Mouse (Mus musculus) heart, adult 2 months (tissue): Measurements from ENCODE around the gene Map2k4. TPM values are rescaled to one million over a fixed set of nuclear protein-coding genes. Genes with fewer than 3 reads are reported as not detected.

ENCODE experiments used
- DNase-seq, 2 experiments: peaks; one replicate each; pipeline ENCODE4 v3.0.0; 2021
- H3K27ac ChIP-seq: fragments of 200-600 bp; 2 replicates; pipeline ENCODE4 v1.8.1; 2022
- H3K27me3 ChIP-seq: fragments of 200-500 bp; 2 replicates; pipeline ENCODE4 v1.6.1; 2012; ENCODE audit warnings: mild to moderate bottlenecking, low read length, inconsistent platforms, mixed read lengths; ENCODE audit not compliant: control insufficient read depth, insufficient read depth
- H3K36me3 ChIP-seq: fragments of 200-500 bp; 2 replicates; pipeline ENCODE4 v1.6.1; 2012; ENCODE audit warnings: low read length, inconsistent platforms; ENCODE audit not compliant: control insufficient read depth, insufficient read depth
- H3K4me1 ChIP-seq: fragments of 200-500 bp; 2 replicates; pipeline ENCODE4 v1.6.1; 2011; ENCODE audit warnings: low read length; ENCODE audit not compliant: control insufficient read depth, insufficient read depth
- H3K4me3 ChIP-seq: fragments of 200-600 bp; 2 replicates; pipeline ENCODE4 v1.8.1; 2022
- H3K79me2 ChIP-seq: fragments of 200-500 bp; replicated peaks from 2 replicates; pipeline ENCODE4 v1.6.1; 2012; ENCODE audit warnings: mild to moderate bottlenecking, inconsistent platforms, low read length, moderate library complexity, mixed read lengths; ENCODE audit not compliant: control insufficient read depth, insufficient read depth
- H3K9ac ChIP-seq: fragments of 200-500 bp; 2 replicates; pipeline ENCODE4 v1.6.1; 2012; ENCODE audit warnings: low read depth, mild to moderate bottlenecking, control low read depth, inconsistent platforms, low read length, mixed read lengths
- CTCF ChIP-seq: fragments of 200-600 bp; IDR thresholded peaks from 2 replicates; pipeline ENCODE4 v1.8.1; 2022; ENCODE audit warnings: antibody characterized with exemption, mild to moderate bottlenecking, moderate library complexity
- EP300 ChIP-seq: fragments of 200-500 bp; IDR thresholded peaks from 2 replicates; pipeline ENCODE4 v1.6.1; 2011; ENCODE audit warnings: low read depth, low read length, control low read depth; ENCODE audit not compliant: insufficient read depth
- POLR2A ChIP-seq: fragments of 200-500 bp; IDR thresholded peaks from 2 replicates; pipeline ENCODE4 v1.6.1; 2011; ENCODE audit warnings: mild to moderate bottlenecking, low read depth, low read length, control low read depth; ENCODE audit not compliant: insufficient read depth
- WGBS: fragments of 180-500 bp; shearing (Covaris S2); methylation state at CpG from one replicate; pipeline ENCODE4 v1.1.7; 2018; 5-methylcytosine and 5-hydroxymethylcytosine counted together
- intact Hi-C: fragments of 180-260 bp; cut with DNase I; formaldehyde crosslinking; loops from one replicate; pipeline ENCODE4 v1.15.1; 2025
- long read RNA-seq: library from polyadenylated mRNA; stranded (forward); transcript quantifications from one replicate; pipeline ENCODE4 v2.0.0, GENCODE M21; 2021
- polyA plus RNA-seq: library from polyadenylated mRNA; depleted of rRNA; stranded (reverse); fragments of >200 nt; gene quantifications from 2 replicates; pipeline ENCODE4 v1.2.3, GENCODE M21; 2012; rRNA removed
- total RNA-seq, 2 experiments: library from RNA; stranded (reverse); gene quantifications; 2 replicates each; pipeline ENCODE4 v1.2.3; 2021

Map2k4 gene
- total RNA-seq = 10 to 100 TPM; 42.1 to 45.8 TPM
- 21.9 and 42.6 TPM in 2 replicates for polyA plus RNA-seq
- long read RNA-seq, transcript Map2k4-201 (11 exons, 3,695 nt) = major isoform, 12 of 23 reads
- long read RNA-seq, partial matches to known transcripts = 3 of 23 reads
- long read RNA-seq, other reads (novel, unspliced or antisense) = 8 of 23 reads

DNA sequence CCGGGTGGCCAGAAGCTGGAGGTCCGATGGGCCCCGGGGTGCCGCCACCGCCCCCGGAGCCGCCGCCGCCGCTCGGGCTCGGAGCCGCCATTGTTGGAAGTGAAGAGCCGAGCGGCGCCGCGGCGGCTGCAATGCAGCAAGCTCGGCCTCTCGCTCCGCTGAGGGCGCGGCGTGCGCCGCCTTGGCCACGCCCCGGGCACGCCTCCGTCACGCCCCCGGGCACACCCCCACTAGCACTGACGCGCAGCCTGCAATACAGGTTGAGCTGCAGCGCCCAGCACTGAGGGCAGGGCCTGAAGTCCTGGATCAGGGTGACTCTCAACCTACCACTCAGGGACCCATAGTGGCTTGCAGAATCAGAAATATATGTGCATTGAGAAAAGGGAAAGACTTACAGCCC lies at the start of gene Map2k4:
Gene Map2k4 (minus strand): TSS at position 144 of the 400 bp plus-strand sequence.
- peak within 1 kb of the TSS; percentile 98 for H3K9ac ChIP-seq
- no peaks in the 10 kb centered on the region for H3K27me3 ChIP-seq
- no peak for TF ChIP-seq EP300
- TF ChIP-seq POLR2A = peak; percentile 74
- peaks cover 11% of the 10 kb centered on the region for H3K79me2 ChIP-seq
- peak; percentile 95 to 98 for DNase-seq
- no peaks in the 10 kb centered on the region; the same call in none of the 2 replicates for H3K4me1 ChIP-seq
- peak within 1 kb of the TSS; percentile 92 for H3K27ac ChIP-seq
- intact Hi-C loops = loop anchor here (1.0 to 5.0 kb wide), 3 partner anchors 19 to 61 kb away; partner anchors contain the start of gene Zkscan6
- peak within 1 kb of the TSS; percentile 91 for H3K4me3 ChIP-seq
- WGBS = under 1% methylated on average over 36 of the region's 36 CpGs
- peaks cover 8% of the 10 kb centered on the region for H3K36me3 ChIP-seq

DNA sequence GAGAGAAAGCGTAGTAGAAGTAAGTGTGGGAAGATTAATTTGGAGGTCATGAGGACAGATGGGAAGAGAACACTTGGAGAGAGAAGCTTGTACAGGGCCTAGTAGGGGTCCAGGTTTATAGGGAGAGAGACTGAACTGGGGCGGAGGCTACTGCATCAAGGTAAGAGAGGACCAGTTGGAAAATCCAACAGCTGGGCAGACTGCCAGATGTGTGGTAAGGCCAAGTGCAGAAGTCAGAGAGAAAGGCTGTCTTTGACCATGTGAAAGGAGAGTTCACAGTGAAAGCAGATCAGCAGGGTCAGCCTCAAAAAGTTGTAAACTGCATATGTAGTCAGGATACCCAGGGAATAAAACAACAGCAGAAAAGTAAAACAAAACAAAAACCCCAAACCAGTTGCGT lies 36.5 kb upstream of the Map2k4 start:
- Histone ChIP-seq H3K79me2 (no peaks in the 10 kb centered on the region), H3K36me3 (no peaks in the 10 kb centered on the region), H3K9ac (no peak overlapping the region), H3K27ac (no peak overlapping the region), H3K4me3 (no peak overlapping the region), H3K4me1 (no peaks in the 10 kb centered on the region), H3K27me3 (no peaks in the 10 kb centered on the region)
- DNase-seq = no peak
- WGBS = 88% methylated on average over 3 of the region's 3 CpGs
- intact Hi-C loops = loop anchor here (10.0 kb wide), 1 partner anchor 280 kb away; no protein-coding TSS in a partner anchor
- no peak for TF ChIP-seq POLR2A
- TF ChIP-seq CTCF = no peak
- TF ChIP-seq EP300 = no peak

DNA sequence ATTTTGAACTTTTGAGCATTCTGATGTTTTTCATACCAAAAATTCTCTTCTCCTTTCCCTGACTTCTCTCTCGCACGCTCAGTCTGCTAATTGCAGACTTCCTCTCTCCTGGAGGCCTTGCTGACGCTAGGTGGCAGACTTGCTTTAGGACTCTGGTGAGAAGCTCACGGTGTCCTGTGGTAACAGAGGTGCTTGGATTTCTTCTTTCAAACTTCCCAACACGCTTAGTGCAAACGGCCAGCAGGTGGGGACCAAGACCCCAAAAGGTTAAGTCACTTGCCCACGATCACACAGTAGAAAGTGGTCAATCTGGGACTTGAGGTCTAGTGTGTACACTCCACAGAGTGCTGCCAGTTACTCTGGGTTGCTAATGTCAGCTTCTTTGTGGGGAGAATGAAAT lies 32.8 kb upstream of the Map2k4 start:
- Histone ChIP-seq H3K27me3 (no peaks in the 10 kb centered on the region), H3K4me1 (no peaks in the 10 kb centered on the region), H3K27ac (no peak overlapping the region), H3K36me3 (no peaks in the 10 kb centered on the region), H3K9ac (no peak overlapping the region), H3K79me2 (no peaks in the 10 kb centered on the region), H3K4me3 (no peak overlapping the region)
- intact Hi-C loops = loop anchor here (10.0 kb wide), 1 partner anchor 284 kb away; no protein-coding TSS in a partner anchor
- 20% methylated on average over 7 of the region's 7 CpGs for WGBS
- DNase-seq = peak; percentile 44 to 65
- TF ChIP-seq POLR2A (no peak), CTCF (peak; percentile 83), EP300 (peak; percentile 59; the same call in 1 of the 2 replicates)

DNA sequence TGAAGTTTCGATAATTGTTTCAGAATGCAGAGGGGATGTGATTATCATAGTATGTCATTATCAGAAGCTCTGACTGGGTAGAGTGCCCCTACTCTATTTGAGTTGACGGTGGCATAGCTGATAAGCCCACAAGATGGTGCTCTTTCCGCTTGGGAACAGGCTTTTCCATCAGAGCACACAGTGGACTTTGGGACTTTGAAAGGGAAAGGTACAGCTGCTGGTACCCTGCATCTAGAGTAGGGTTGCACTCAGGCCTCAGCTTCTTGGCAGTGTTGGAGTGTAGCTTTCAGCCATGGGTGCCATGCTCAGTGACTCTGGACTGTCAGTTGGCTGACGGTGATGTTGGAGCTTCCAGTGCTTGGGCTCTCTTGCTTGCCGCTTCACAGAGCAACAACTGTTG lies 32.2 kb upstream of the Map2k4 start:
- intact Hi-C loops = loop anchor here (10.0 kb wide), 1 partner anchor 285 kb away; no protein-coding TSS in a partner anchor
- WGBS = 83% methylated on average over 5 of the region's 5 CpGs
- Histone ChIP-seq H3K36me3 (no peaks in the 10 kb centered on the region; the same call in 1 of the 2 replicates), H3K4me1 (no peaks in the 10 kb centered on the region), H3K27ac (no peak overlapping the region), H3K27me3 (no peaks in the 10 kb centered on the region), H3K79me2 (no peaks in the 10 kb centered on the region), H3K4me3 (no peak overlapping the region), H3K9ac (no peak overlapping the region)
- no peak for DNase-seq
- TF ChIP-seq POLR2A = no peak
- no peak for TF ChIP-seq EP300
- peak; percentile 31; the same call in 1 of the 2 replicates for TF ChIP-seq CTCF

DNA sequence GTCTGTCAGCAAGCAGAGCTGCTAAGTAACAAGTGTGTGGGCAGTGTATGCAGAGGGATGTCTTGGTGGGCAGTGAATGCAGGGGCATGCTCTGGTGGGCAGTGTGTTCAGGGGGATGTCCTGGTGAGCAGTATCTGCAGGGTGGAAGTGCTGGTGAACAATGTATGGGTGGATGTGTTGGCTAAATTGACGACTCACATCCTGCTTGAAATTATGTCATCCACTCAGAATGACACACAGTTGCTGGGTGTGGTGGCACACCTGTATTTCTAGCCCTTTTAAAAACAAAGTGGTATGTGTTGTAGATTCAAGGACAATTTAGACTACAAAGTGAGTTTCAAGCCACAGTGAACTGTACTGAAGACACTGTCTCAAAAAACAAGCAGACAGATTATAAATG lies 30.1 kb upstream of the Map2k4 start:
- DNase-seq = no peak
- Histone ChIP-seq H3K9ac (no peak overlapping the region), H3K79me2 (no peaks in the 10 kb centered on the region), H3K27me3 (no peaks in the 10 kb centered on the region), H3K4me3 (no peak overlapping the region), H3K36me3 (no peaks in the 10 kb centered on the region; the same call in 1 of the 2 replicates), H3K27ac (no peak overlapping the region), H3K4me1 (no peaks in the 10 kb centered on the region)
- intact Hi-C loops = no loop called here
- WGBS = 51% methylated on average over 1 of the region's 1 CpGs
- TF ChIP-seq CTCF (no peak), EP300 (no peak), POLR2A (no peak)

DNA sequence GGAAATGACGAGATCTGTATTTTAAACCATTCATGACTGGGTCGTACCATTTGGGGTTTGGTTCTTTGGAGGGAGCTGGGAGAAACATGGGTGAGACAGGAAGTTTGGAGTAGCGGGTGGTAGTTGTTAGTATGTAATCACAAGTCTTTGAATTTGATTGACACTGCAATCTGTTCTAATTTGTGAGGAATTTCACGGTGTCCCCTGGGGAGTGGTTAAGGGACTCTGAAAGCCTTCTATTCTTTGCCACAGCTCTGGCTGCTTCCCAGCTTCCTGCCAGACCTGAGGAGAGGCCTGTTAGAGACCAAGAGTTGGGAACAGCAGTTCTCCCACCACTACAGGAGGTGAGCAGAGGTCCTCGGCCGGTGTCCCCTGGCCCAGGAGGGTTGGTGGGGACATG lies 28.1 kb upstream of the Map2k4 start:
- DNase-seq = no peak
- H3K9ac ChIP-seq = no peak overlapping the region
- TF ChIP-seq POLR2A (no peak), EP300 (no peak), CTCF (no peak)
- no peaks in the 10 kb centered on the region for H3K27me3 ChIP-seq
- H3K36me3 ChIP-seq = no peaks in the 10 kb centered on the region; the same call in 1 of the 2 replicates
- intact Hi-C loops = no loop called here
- H3K4me3 ChIP-seq = no peak overlapping the region
- no peaks in the 10 kb centered on the region for H3K79me2 ChIP-seq
- 69% methylated on average over 6 of the region's 6 CpGs for WGBS
- H3K27ac ChIP-seq = no peak overlapping the region
- no peaks in the 10 kb centered on the region for H3K4me1 ChIP-seq
